Mouse (Mus musculus) forebrain, embryonic 15.5 days (tissue): ENCODE results near the gene Frs2. TPM values are rescaled to one million over a fixed set of nuclear protein-coding genes. Genes with fewer than 3 reads are reported as not detected.

Experiments
- ATAC-seq: fragments of 200-750 bp; cut with Nextera tagmentation; replicated peaks from 2 replicates; pipeline ENCODE4 v1.8.0; 2017; ENCODE audit warnings: mild to moderate bottlenecking, moderate TSS enrichment, moderate library complexity
- H3K27ac ChIP-seq: fragments of 300-500 bp; sonication (generic); replicated peaks from 2 replicates; pipeline ENCODE4 v1.5.1; 2015; ENCODE audit warnings: mild to moderate bottlenecking, inconsistent platforms
- H3K27me3 ChIP-seq: fragments of 300-500 bp; sonication (generic); 2 replicates; pipeline ENCODE4 v1.6.1; 2015; ENCODE audit warnings: inconsistent platforms
- H3K36me3 ChIP-seq: fragments of 300-500 bp; sonication (generic); 2 replicates; pipeline ENCODE4 v1.6.1; 2015; ENCODE audit warnings: mild to moderate bottlenecking, inconsistent platforms
- H3K4me1 ChIP-seq: fragments of 300-500 bp; sonication (generic); 2 replicates; pipeline ENCODE4 v1.6.1; 2015; ENCODE audit warnings: inconsistent platforms
- H3K4me2 ChIP-seq: fragments of 300-500 bp; sonication (generic); replicated peaks from 2 replicates; pipeline ENCODE4 v1.6.1; 2015; ENCODE audit warnings: mild to moderate bottlenecking, inconsistent platforms
- H3K4me3 ChIP-seq: fragments of 300-500 bp; sonication (generic); 2 replicates; pipeline ENCODE4 v1.5.1; 2015; ENCODE audit warnings: mild to moderate bottlenecking, inconsistent platforms
- H3K9ac ChIP-seq: fragments of 300-500 bp; sonication (generic); replicated peaks from 2 replicates; pipeline ENCODE4 v1.6.1; 2015; ENCODE audit warnings: mild to moderate bottlenecking, inconsistent platforms
- H3K9me3 ChIP-seq: fragments of 300-500 bp; sonication (generic); 2 replicates; pipeline ENCODE4 v1.6.1; 2016; ENCODE audit warnings: inconsistent platforms
- WGBS: fragments of 180-500 bp; shearing (Covaris S2); methylation state at CpG from one replicate; pipeline ENCODE4 v1.1.7; 2015; ENCODE audit warnings: mixed read lengths; 5-methylcytosine and 5-hydroxymethylcytosine counted together
- polyA plus RNA-seq: library from polyadenylated mRNA; unstranded; fragments of >200 nt; fragmentation: Nextera tagmentation; extraction: Ambion mirVana; gene quantifications from 2 replicates; pipeline ENCODE4 v1.2.1, GENCODE M21; 2015

Gene Frs2
- polyA plus RNA-seq = 20.0 and 23.7 TPM in 2 replicates

GRCm38 (mm10) chr10:117148361-117149003, at the start of gene Frs2:
TSS of gene Frs2 (minus strand) at chr10:117148534.
- Histone ChIP-seq H3K4me3 (peak within 1 kb of the TSS; percentile 99), H3K36me3 (no peaks in the 10 kb centered on the region), H3K4me1 (peaks cover 37% of the 10 kb centered on the region), H3K27me3 (peaks cover 8% of the 10 kb centered on the region), H3K9me3 (no peaks in the 10 kb centered on the region), H3K27ac (peak within 1 kb of the TSS; percentile 89), H3K4me2 (peak within 1 kb of the TSS; percentile 75), H3K9ac (peak within 1 kb of the TSS; percentile 97)
- under 1% methylated on average over 57 of the region's 57 CpGs for WGBS
- peak; percentile 97 for ATAC-seq

GRCm38 (mm10) chr10:117196696-117197095, 48.4 kb upstream of the Frs2 start:
- H3K27ac ChIP-seq = no peak overlapping the region
- no peak for ATAC-seq
- no peaks in the 10 kb centered on the region for H3K4me1 ChIP-seq
- no peak overlapping the region for H3K4me2 ChIP-seq
- no peak overlapping the region for H3K4me3 ChIP-seq
- no peaks in the 10 kb centered on the region for H3K27me3 ChIP-seq
- no peaks in the 10 kb centered on the region for H3K9me3 ChIP-seq
- H3K36me3 ChIP-seq = no peaks in the 10 kb centered on the region
- H3K9ac ChIP-seq = no peak overlapping the region
- 88% methylated on average over 3 of the region's 3 CpGs for WGBS

GRCm38 (mm10) chr10:117195748-117196147, 47.4 kb upstream of the Frs2 start:
- H3K4me1 ChIP-seq = no peaks in the 10 kb centered on the region

GRCm38 (mm10) chr10:117195005-117195404, 46.7 kb upstream of the Frs2 start:
- Histone ChIP-seq H3K4me1 (no peaks in the 10 kb centered on the region), H3K36me3 (no peaks in the 10 kb centered on the region), H3K4me2 (no peak overlapping the region), H3K9ac (no peak overlapping the region), H3K27ac (no peak overlapping the region), H3K27me3 (no peaks in the 10 kb centered on the region), H3K4me3 (no peak overlapping the region), H3K9me3 (no peaks in the 10 kb centered on the region)
- ATAC-seq = no peak
- WGBS = 94% methylated on average over 12 of the region's 12 CpGs

More at GRCm38 (mm10) chr10:117195748-117196147, 47.4 kb upstream of the Frs2 start:
- no peak overlapping the region for H3K27ac ChIP-seq
- ATAC-seq = no peak
- no peaks in the 10 kb centered on the region for H3K27me3 ChIP-seq
- H3K4me3 ChIP-seq = no peak overlapping the region
- H3K36me3 ChIP-seq = no peaks in the 10 kb centered on the region
- H3K9ac ChIP-seq = no peak overlapping the region
- H3K4me2 ChIP-seq = no peak overlapping the region
- WGBS = 94% methylated on average over 4 of the region's 4 CpGs
- no peaks in the 10 kb centered on the region for H3K9me3 ChIP-seq

GRCm38 (mm10) chr10:117193364-117193763, 45.0 kb upstream of the Frs2 start:
- Histone ChIP-seq H3K9me3 (no peaks in the 10 kb centered on the region), H3K9ac (no peak overlapping the region), H3K27ac (no peak overlapping the region), H3K4me2 (no peak overlapping the region), H3K4me3 (no peak overlapping the region), H3K4me1 (no peaks in the 10 kb centered on the region), H3K36me3 (no peaks in the 10 kb centered on the region), H3K27me3 (no peaks in the 10 kb centered on the region)
- WGBS = 79% methylated on average over 5 of the region's 5 CpGs
- no peak for ATAC-seq

- H3K27me3 ChIP-seq = no peaks in the 10 kb centered on the region
- H3K36me3 ChIP-seq = no peaks in the 10 kb centered on the region
- H3K9me3 ChIP-seq = no peaks in the 10 kb centered on the region
- H3K4me1 ChIP-seq = no peaks in the 10 kb centered on the region
- H3K27ac ChIP-seq = no peak overlapping the region
- WGBS = 60% methylated on average over 9 of the region's 9 CpGs
- no peak overlapping the region for H3K4me2 ChIP-seq
- no peak overlapping the region for H3K9ac ChIP-seq
- no peak overlapping the region for H3K4me3 ChIP-seq
- no peak for ATAC-seq
These were observed 37.2 kb upstream of the Frs2 start for GRCm38 (mm10) chr10:117185399-117186089.

GRCm38 (mm10) chr10:117181098-117181497, 32.8 kb upstream of the Frs2 start:
- H3K4me1 ChIP-seq = no peaks in the 10 kb centered on the region
- ATAC-seq = no peak
- no peaks in the 10 kb centered on the region for H3K36me3 ChIP-seq
- H3K9ac ChIP-seq = no peak overlapping the region
- H3K9me3 ChIP-seq = no peaks in the 10 kb centered on the region
- no peak overlapping the region for H3K4me2 ChIP-seq
- H3K27me3 ChIP-seq = no peaks in the 10 kb centered on the region
- WGBS = 61% methylated on average over 3 of the region's 3 CpGs
- no peak overlapping the region for H3K4me3 ChIP-seq
- no peak overlapping the region for H3K27ac ChIP-seq

GRCm38 (mm10) chr10:117174645-117175044, 26.3 kb upstream of the Frs2 start:
- Histone ChIP-seq H3K4me3 (no peak overlapping the region), H3K4me1 (no peaks in the 10 kb centered on the region), H3K9ac (no peak overlapping the region), H3K27me3 (no peaks in the 10 kb centered on the region), H3K4me2 (no peak overlapping the region), H3K27ac (no peak overlapping the region), H3K9me3 (no peaks in the 10 kb centered on the region), H3K36me3 (no peaks in the 10 kb centered on the region)
- ATAC-seq = no peak
- WGBS = 64% methylated on average over 12 of the region's 12 CpGs

GRCm38 (mm10) chr10:117173566-117174438, 25.5 kb upstream of the Frs2 start:
- Histone ChIP-seq H3K4me3 (no peak overlapping the region), H3K27ac (no peak overlapping the region), H3K4me1 (no peaks in the 10 kb centered on the region), H3K9me3 (no peaks in the 10 kb centered on the region), H3K27me3 (no peaks in the 10 kb centered on the region), H3K36me3 (no peaks in the 10 kb centered on the region), H3K4me2 (no peak overlapping the region), H3K9ac (no peak overlapping the region)
- 44% methylated on average over 12 of the region's 13 CpGs for WGBS
- ATAC-seq = no peak

GRCm38 (mm10) chr10:117173111-117173510, 24.8 kb upstream of the Frs2 start:
- no peaks in the 10 kb centered on the region for H3K36me3 ChIP-seq
- H3K4me3 ChIP-seq = no peak overlapping the region
- no peak overlapping the region for H3K9ac ChIP-seq
- WGBS = 97% methylated on average over 1 of the region's 1 CpGs
- no peak overlapping the region for H3K4me2 ChIP-seq
- no peak overlapping the region for H3K27ac ChIP-seq
- ATAC-seq = no peak
- no peaks in the 10 kb centered on the region for H3K4me1 ChIP-seq
- no peaks in the 10 kb centered on the region for H3K27me3 ChIP-seq
- no peaks in the 10 kb centered on the region for H3K9me3 ChIP-seq

GRCm38 (mm10) chr10:117172069-117172468, 23.7 kb upstream of the Frs2 start:
- no peak for ATAC-seq
- H3K4me2 ChIP-seq = no peak overlapping the region
- no peak overlapping the region for H3K4me3 ChIP-seq
- H3K27me3 ChIP-seq = no peaks in the 10 kb centered on the region
- WGBS = 46% methylated on average over 3 of the region's 3 CpGs
- no peaks in the 10 kb centered on the region for H3K4me1 ChIP-seq
- no peak overlapping the region for H3K27ac ChIP-seq
- no peak overlapping the region for H3K9ac ChIP-seq
- H3K9me3 ChIP-seq = no peaks in the 10 kb centered on the region
- H3K36me3 ChIP-seq = no peaks in the 10 kb centered on the region

- no peak overlapping the region for H3K4me2 ChIP-seq
- no peaks in the 10 kb centered on the region for H3K4me1 ChIP-seq
- H3K4me3 ChIP-seq = no peak overlapping the region
- WGBS = 91% methylated on average over 11 of the region's 11 CpGs
- H3K9ac ChIP-seq = no peak overlapping the region
- H3K9me3 ChIP-seq = no peaks in the 10 kb centered on the region
- H3K27ac ChIP-seq = no peak overlapping the region
- no peak for ATAC-seq
- no peaks in the 10 kb centered on the region for H3K36me3 ChIP-seq
- H3K27me3 ChIP-seq = no peaks in the 10 kb centered on the region
These were observed 18.6 kb upstream of the Frs2 start for GRCm38 (mm10) chr10:117166785-117167425.
